Mouse (Mus musculus): ENCODE results near the gene Boll.

- TF ChIP-seq CTCF (IDR thresholded peaks at IDR 0.05; ENCODE audit: low read depth) = no peak
- no peak for TF ChIP-seq EP300 (IDR thresholded peaks at IDR 0.05; ENCODE audit: low read depth)
These were observed 146.1 kb downstream of the Boll start for GRCm38 (mm10) chr1:55217191-55217590.
